Mouse (Mus musculus) heart, embryonic 10.5 days (tissue): ENCODE data around the gene Map1b. TPM values are rescaled to one million over a fixed set of nuclear protein-coding genes. Genes with fewer than 3 reads are reported as not detected.
A peak's percentile ranks its signal among the peaks of the same experiment; 100 is the strongest.

Experiments used
- DNase-seq: peaks from one replicate; pipeline ENCODE4 v3.0.0-alpha.2; 2017; ENCODE audit warnings: low spot score
- H3K27ac ChIP-seq: fragments of 300-500 bp; sonication (generic); 2 replicates; pipeline ENCODE4 v1.5.1; 2016; ENCODE audit warnings: mild to moderate bottlenecking
- H3K27me3 ChIP-seq: fragments of 300-500 bp; sonication (generic); 2 replicates; pipeline ENCODE4 v1.6.1; 2016; ENCODE audit warnings: mild to moderate bottlenecking; ENCODE audit not compliant: poor library complexity, insufficient read depth, severe bottlenecking
- H3K36me3 ChIP-seq: fragments of 300-500 bp; sonication (generic); 2 replicates; pipeline ENCODE4 v1.6.1; 2016; ENCODE audit warnings: mild to moderate bottlenecking, moderate library complexity
- H3K4me1 ChIP-seq: fragments of 300-500 bp; sonication (generic); 2 replicates; pipeline ENCODE4 v1.6.1; 2016; ENCODE audit warnings: mild to moderate bottlenecking
- H3K4me3 ChIP-seq: fragments of 300-500 bp; sonication (generic); 2 replicates; pipeline ENCODE4 v1.5.1; 2016; ENCODE audit warnings: mild to moderate bottlenecking, moderate library complexity
- H3K9me3 ChIP-seq: fragments of 300-500 bp; sonication (generic); 2 replicates; pipeline ENCODE4 v1.6.1; 2016; ENCODE audit warnings: mild to moderate bottlenecking, moderate library complexity
- WGBS: fragments of 180-500 bp; shearing (Covaris S2); methylation state at CpG from one replicate; pipeline ENCODE4 v1.1.7; 2016; 5-methylcytosine and 5-hydroxymethylcytosine counted together
- polyA plus RNA-seq: library from polyadenylated mRNA; unstranded; fragments of >200 nt; fragmentation: Nextera tagmentation; extraction: Ambion mirVana; gene quantifications from 2 replicates; pipeline ENCODE4 v1.2.1, GENCODE M21; 2016

Gene Map1b
- polyA plus RNA-seq, 1 experiment from 2014 or later, result 186 TPM

GRCm38 (mm10) chr13:99514917-99515591, 1.3 kb downstream of the Map1b start:
- no peaks in the 10 kb centered on the region for H3K27me3 ChIP-seq
- H3K27ac ChIP-seq, result peak overlapping the region; percentile 92
- peaks cover 20% of the 10 kb centered on the region for H3K4me1 ChIP-seq
- under 1% methylated on average over 47 of the region's 48 CpGs for WGBS
- H3K36me3 ChIP-seq, result no peaks in the 10 kb centered on the region
- DNase-seq, result peak; percentile 91
- peak overlapping the region; percentile 89 for H3K4me3 ChIP-seq
- H3K9me3 ChIP-seq, result no peaks in the 10 kb centered on the region

- Histone ChIP-seq H3K27me3 (no peaks in the 10 kb centered on the region), H3K27ac (peak overlapping the region; percentile 92), H3K36me3 (no peaks in the 10 kb centered on the region), H3K4me3 (peak overlapping the region; percentile 89), H3K9me3 (no peaks in the 10 kb centered on the region), H3K4me1 (peaks cover 20% of the 10 kb centered on the region)
- WGBS, result 15% methylated on average over 10 of the region's 10 CpGs
- no peak for DNase-seq
These were observed 2.4 kb downstream of the Map1b start for GRCm38 (mm10) chr13:99513990-99514389.

GRCm38 (mm10) chr13:99513138-99513537, 3.2 kb downstream of the Map1b start:
- peak overlapping the region; percentile 64; the same call in 1 of the 2 replicates for H3K27ac ChIP-seq
- peaks cover 20% of the 10 kb centered on the region for H3K4me1 ChIP-seq
- DNase-seq, result peak; percentile 86
- H3K27me3 ChIP-seq, result no peaks in the 10 kb centered on the region
- no peaks in the 10 kb centered on the region for H3K9me3 ChIP-seq
- WGBS, result 9% methylated on average over 7 of the region's 7 CpGs
- no peak overlapping the region; the same call in 1 of the 2 replicates for H3K4me3 ChIP-seq
- H3K36me3 ChIP-seq, result peaks cover 3% of the 10 kb centered on the region

- H3K36me3 ChIP-seq, result peaks cover 31% of the 10 kb centered on the region
- H3K4me1 ChIP-seq, result peaks cover 13% of the 10 kb centered on the region
- WGBS, result 91% methylated on average over 4 of the region's 4 CpGs
- H3K27me3 ChIP-seq, result no peaks in the 10 kb centered on the region
- no peaks in the 10 kb centered on the region for H3K9me3 ChIP-seq
- no peak for DNase-seq
- no peak overlapping the region for H3K4me3 ChIP-seq
- no peak overlapping the region for H3K27ac ChIP-seq
These were observed 6.4 kb downstream of the Map1b start for GRCm38 (mm10) chr13:99509896-99510295.

GRCm38 (mm10) chr13:99506580-99506962, 9.8 kb downstream of the Map1b start:
- Histone ChIP-seq H3K4me1 (peaks cover 22% of the 10 kb centered on the region), H3K27ac (no peak overlapping the region), H3K27me3 (no peaks in the 10 kb centered on the region), H3K4me3 (no peak overlapping the region), H3K36me3 (peaks cover 35% of the 10 kb centered on the region), H3K9me3 (no peaks in the 10 kb centered on the region)
- no peak for DNase-seq
- 64% methylated on average over 2 of the region's 2 CpGs for WGBS

GRCm38 (mm10) chr13:99505826-99506579, 10.3 kb downstream of the Map1b start:
- DNase-seq, result no peak
- Histone ChIP-seq H3K9me3 (no peaks in the 10 kb centered on the region), H3K36me3 (peaks cover 35% of the 10 kb centered on the region), H3K4me1 (peaks cover 20% of the 10 kb centered on the region), H3K27ac (no peak overlapping the region), H3K4me3 (no peak overlapping the region), H3K27me3 (no peaks in the 10 kb centered on the region)
- 81% methylated on average over 11 of the region's 11 CpGs for WGBS

- no peaks in the 10 kb centered on the region for H3K27me3 ChIP-seq
- H3K4me1 ChIP-seq, result peaks cover 23% of the 10 kb centered on the region
- no peak overlapping the region for H3K4me3 ChIP-seq
- H3K9me3 ChIP-seq, result no peaks in the 10 kb centered on the region
- DNase-seq, result no peak
- no peak overlapping the region for H3K27ac ChIP-seq
- peaks cover 38% of the 10 kb centered on the region for H3K36me3 ChIP-seq
- WGBS, result 75% methylated on average over 14 of the region's 14 CpGs
These were observed 12.9 kb downstream of the Map1b start for GRCm38 (mm10) chr13:99503370-99503979.

GRCm38 (mm10) chr13:99502911-99503310, 13.4 kb downstream of the Map1b start:
- H3K36me3 ChIP-seq, result peaks cover 32% of the 10 kb centered on the region
- no peaks in the 10 kb centered on the region for H3K9me3 ChIP-seq
- H3K27me3 ChIP-seq, result no peaks in the 10 kb centered on the region
- no peak overlapping the region for H3K4me3 ChIP-seq
- no peak for DNase-seq
- peaks cover 23% of the 10 kb centered on the region for H3K4me1 ChIP-seq
- 78% methylated on average over 7 of the region's 7 CpGs for WGBS
- no peak overlapping the region; the same call in 1 of the 2 replicates for H3K27ac ChIP-seq

GRCm38 (mm10) chr13:99502126-99502744, 14.1 kb downstream of the Map1b start:
- no peaks in the 10 kb centered on the region for H3K9me3 ChIP-seq
- peaks cover 23% of the 10 kb centered on the region for H3K4me1 ChIP-seq
- 65% methylated on average over 13 of the region's 13 CpGs for WGBS
- H3K27ac ChIP-seq, result no peak overlapping the region
- H3K27me3 ChIP-seq, result no peaks in the 10 kb centered on the region
- DNase-seq, result no peak
- H3K36me3 ChIP-seq, result peaks cover 25% of the 10 kb centered on the region
- no peak overlapping the region for H3K4me3 ChIP-seq

GRCm38 (mm10) chr13:99501393-99501792, 14.9 kb downstream of the Map1b start:
- H3K27me3 ChIP-seq, result no peaks in the 10 kb centered on the region
- H3K36me3 ChIP-seq, result peaks cover 21% of the 10 kb centered on the region
- H3K27ac ChIP-seq, result no peak overlapping the region
- no peaks in the 10 kb centered on the region for H3K9me3 ChIP-seq
- 73% methylated on average over 7 of the region's 7 CpGs for WGBS
- peaks cover 23% of the 10 kb centered on the region for H3K4me1 ChIP-seq
- no peak overlapping the region for H3K4me3 ChIP-seq
- no peak for DNase-seq

GRCm38 (mm10) chr13:99500609-99501008, 15.7 kb downstream of the Map1b start:
- no peak for DNase-seq
- Histone ChIP-seq H3K27me3 (no peaks in the 10 kb centered on the region), H3K4me3 (no peak overlapping the region), H3K27ac (no peak overlapping the region), H3K4me1 (peaks cover 23% of the 10 kb centered on the region), H3K36me3 (peaks cover 14% of the 10 kb centered on the region), H3K9me3 (no peaks in the 10 kb centered on the region)
- 60% methylated on average over 3 of the region's 3 CpGs for WGBS

GRCm38 (mm10) chr13:99499764-99500163, 16.6 kb downstream of the Map1b start:
- peaks cover 8% of the 10 kb centered on the region; the same call in 1 of the 2 replicates for H3K36me3 ChIP-seq
- no peak overlapping the region for H3K4me3 ChIP-seq
- no peak overlapping the region for H3K27ac ChIP-seq
- no peaks in the 10 kb centered on the region for H3K9me3 ChIP-seq
- H3K27me3 ChIP-seq, result no peaks in the 10 kb centered on the region
- WGBS, result 86% methylated on average over 9 of the region's 9 CpGs
- no peak for DNase-seq
- peaks cover 23% of the 10 kb centered on the region for H3K4me1 ChIP-seq

- Histone ChIP-seq H3K27ac (no peak overlapping the region), H3K4me1 (peaks cover 19% of the 10 kb centered on the region), H3K9me3 (no peaks in the 10 kb centered on the region), H3K4me3 (no peak overlapping the region), H3K36me3 (peaks cover 8% of the 10 kb centered on the region), H3K27me3 (no peaks in the 10 kb centered on the region)
- DNase-seq, result no peak
- WGBS, result 81% methylated on average over 7 of the region's 7 CpGs
These were observed 20.2 kb downstream of the Map1b start for GRCm38 (mm10) chr13:99496106-99496505.
